16 mouse cellular contexts compared by ENCODE assay signal in the genomic region with DNA sequence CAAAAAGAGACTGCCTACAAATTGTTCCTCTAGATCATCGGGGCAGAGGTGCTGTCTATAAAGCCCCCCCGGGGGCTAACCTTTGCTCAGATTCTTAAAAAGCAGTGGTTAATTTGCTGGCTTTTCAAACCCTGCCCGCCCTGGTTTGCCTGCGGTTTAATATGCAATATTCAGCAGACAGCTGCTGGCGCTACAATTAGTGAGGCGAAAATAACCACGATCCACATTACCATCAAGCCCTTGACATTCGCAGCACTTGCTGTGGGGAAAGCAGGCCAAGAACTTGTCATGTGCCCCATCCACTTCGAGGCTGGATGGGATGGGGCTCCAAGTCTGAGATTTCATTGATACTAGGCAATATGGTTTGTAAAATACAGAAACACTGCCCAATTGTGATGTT. TPM values are rescaled to one million over a fixed set of nuclear protein-coding genes. Genes with fewer than 3 reads are reported as not detected.
DNase-seq lines count a peak whose midpoint lies in the region; ATAC-seq lines count a peak whose summit lies in the region.
"Had no signal": no experiment of that assay in that cellular context is flagged by ENCODE, and none has a peak within 500 bp of the region (broad histone marks: within the 10 kb centered on the region; RNA-seq: fewer than 3 reads in every experiment).

No protein-coding gene starts in this region.

- H3K4me3 ChIP-seq in forebrain, embryonic 15.5 days, result no peak overlapping the region
- H3K4me3 ChIP-seq in neural tube, embryonic 15.5 days (replicated peaks), result no peak overlapping the region
- no peak overlapping the region for H3K4me3 ChIP-seq in heart, embryonic 12.5 days
- H3K4me3 ChIP-seq: erythroblast, embryonic 14.5 days; heart, adult 2 months; limb, embryonic 12.5 days had no signal

- H3K27ac ChIP-seq in forebrain, embryonic 15.5 days (replicated peaks), result peak overlapping the region; percentile 89
- 0 out of 2 replicates have a peak overlapping the region, but pooled peaks have one; percentile 28 for H3K27ac ChIP-seq in neural tube, embryonic 15.5 days (replicated peaks)
- H3K27ac ChIP-seq in heart, embryonic 12.5 days (ENCODE audit: poor library complexity, severe bottlenecking), result no peak overlapping the region
- H3K27ac ChIP-seq: heart, adult 2 months; kidney, postnatal 0 days; liver, embryonic 14.5 days had no signal

- H3K27me3 ChIP-seq in forebrain, embryonic 15.5 days, result no peaks in the 10 kb centered on the region
- H3K27me3 ChIP-seq in neural tube, embryonic 15.5 days (replicated peaks), result no peaks in the 10 kb centered on the region
- H3K27me3 ChIP-seq in heart, embryonic 12.5 days (replicated peaks), result no peaks in the 10 kb centered on the region
- H3K27me3 ChIP-seq: limb, embryonic 12.5 days had no signal

- peaks cover 11% of the 10 kb centered on the region for H3K36me3 ChIP-seq in forebrain, embryonic 15.5 days
- H3K36me3 ChIP-seq in neural tube, embryonic 15.5 days, result no peaks in the 10 kb centered on the region
- peaks cover 57% of the 10 kb centered on the region for H3K36me3 ChIP-seq in heart, embryonic 12.5 days

- H3K9ac ChIP-seq in forebrain, embryonic 15.5 days (replicated peaks), result no peak overlapping the region
- no peak overlapping the region for H3K9ac ChIP-seq in neural tube, embryonic 15.5 days (replicated peaks)
- H3K9ac ChIP-seq in heart, embryonic 12.5 days, result no peak overlapping the region
- H3K9ac ChIP-seq: limb, embryonic 12.5 days; liver, embryonic 14.5 days had no signal

- intact Hi-C loops in left cerebral cortex, postnatal 4 days (cut with DNase I), result no loop called here

- peak; percentile 24 to 28 for DNase-seq in cerebellum, postnatal 14 days
- DNase-seq in cerebellum, postnatal 25 days, result no peak
- DNase-seq in left cerebral cortex, postnatal 4 days, result peak; percentile 49
- no peak for DNase-seq in left cerebral cortex, adult 11 months (ENCODE audit: low spot score)
- no peak for DNase-seq in urinary bladder, postnatal 4 days (ENCODE audit: low spot score in 2 of 2)
- DNase-seq: heart, adult 2 months; lung, postnatal 10 days; right cerebral cortex, postnatal 4 days had no signal

- H3K9me3 ChIP-seq in forebrain, embryonic 15.5 days, result no peaks in the 10 kb centered on the region
- H3K9me3 ChIP-seq in neural tube, embryonic 15.5 days (replicated peaks), result no peaks in the 10 kb centered on the region
- H3K9me3 ChIP-seq in heart, embryonic 12.5 days (replicated peaks), result no peaks in the 10 kb centered on the region
- H3K9me3 ChIP-seq: limb, embryonic 12.5 days had no signal

- WGBS in forebrain, embryonic 15.5 days, result 21% methylated on average over 9 of the region's 9 CpGs
- WGBS in neural tube, embryonic 15.5 days, result 50% methylated on average over 9 of the region's 9 CpGs
- 87% methylated on average over 9 of the region's 9 CpGs for WGBS in heart, embryonic 12.5 days

- peak; percentile 58 for ATAC-seq in forebrain, embryonic 15.5 days (replicated peaks)
- ATAC-seq in neural tube, embryonic 15.5 days (ENCODE audit: low FRiP score), result no peak
- no peak for ATAC-seq in heart, embryonic 12.5 days (ENCODE audit: insufficient number of reproducible peaks, low FRiP score)
- ATAC-seq: intestine, embryonic 16.5 days had no signal

- no peak overlapping the region for H3K4me2 ChIP-seq in forebrain, embryonic 15.5 days (replicated peaks)
- H3K4me2 ChIP-seq in neural tube, embryonic 15.5 days, result no peak overlapping the region
- no peak overlapping the region for H3K4me2 ChIP-seq in heart, embryonic 12.5 days
- H3K4me2 ChIP-seq: limb, embryonic 12.5 days had no signal

- peaks cover 64% of the 10 kb centered on the region for H3K4me1 ChIP-seq in forebrain, embryonic 15.5 days
- peaks cover 37% of the 10 kb centered on the region for H3K4me1 ChIP-seq in neural tube, embryonic 15.5 days
- peaks cover 17% of the 10 kb centered on the region for H3K4me1 ChIP-seq in heart, embryonic 12.5 days (replicated peaks)
- H3K4me1 ChIP-seq: limb, embryonic 12.5 days had no signal

RNA-seq across cellular contexts. Expression of gene Fam210b, which starts 7.9 kb away (rescaled TPM):
- 10 to 100 TPM; 20.7 to 22.8 TPM for total RNA-seq in left cerebral cortex, postnatal 4 days (2021)
- 75.9 and 76.8 TPM in 2 replicates for polyA plus RNA-seq in forebrain, embryonic 15.5 days (2015; fragmentation: Nextera tagmentation; extraction: Ambion mirVana)
- 18.7 and 19.5 TPM in 2 replicates for polyA plus RNA-seq in neural tube, embryonic 15.5 days (2015; fragmentation: Nextera tagmentation; extraction: Ambion mirVana)
- 24.3 and 24.5 TPM in 2 replicates for polyA plus RNA-seq in heart, embryonic 12.5 days (2016; fragmentation: Nextera tagmentation; extraction: Ambion mirVana)

RNA-seq across cellular contexts. Expression of gene Aurka, which starts 17.1 kb away (rescaled TPM):
- total RNA-seq in left cerebral cortex, postnatal 4 days (2021), result 1 to 10 TPM; 4.7 to 6.8 TPM
- 47.7 and 55.4 TPM in 2 replicates for polyA plus RNA-seq in forebrain, embryonic 15.5 days (2015; fragmentation: Nextera tagmentation; extraction: Ambion mirVana)
- 11.7 and 34.1 TPM in 2 replicates for polyA plus RNA-seq in neural tube, embryonic 15.5 days (2015; fragmentation: Nextera tagmentation; extraction: Ambion mirVana)
- 102 and 106 TPM in 2 replicates for polyA plus RNA-seq in heart, embryonic 12.5 days (2016; fragmentation: Nextera tagmentation; extraction: Ambion mirVana)

RNA-seq across cellular contexts. Expression of gene Cstf1, which starts 17.3 kb away (rescaled TPM):
- total RNA-seq in left cerebral cortex, postnatal 4 days (2021), result 10 to 100 TPM; 26.5 to 29.8 TPM
- 30.8 and 35.8 TPM in 2 replicates for polyA plus RNA-seq in forebrain, embryonic 15.5 days (2015; fragmentation: Nextera tagmentation; extraction: Ambion mirVana)
- polyA plus RNA-seq in neural tube, embryonic 15.5 days (2015; fragmentation: Nextera tagmentation; extraction: Ambion mirVana), result 22.4 and 27.5 TPM in 2 replicates
- polyA plus RNA-seq in heart, embryonic 12.5 days (2016; fragmentation: Nextera tagmentation; extraction: Ambion mirVana), result 34.6 and 35.2 TPM in 2 replicates

RNA-seq across cellular contexts. Expression of gene Cass4, which starts 40.4 kb away (rescaled TPM):
- total RNA-seq in left cerebral cortex, postnatal 4 days (2021), result under 1 TPM; 0.16 to 0.24 TPM
- 0.05 and 0.09 TPM in 2 replicates for polyA plus RNA-seq in forebrain, embryonic 15.5 days (2015; fragmentation: Nextera tagmentation; extraction: Ambion mirVana)
- 0.17 and 1.1 TPM in 2 replicates for polyA plus RNA-seq in neural tube, embryonic 15.5 days (2015; fragmentation: Nextera tagmentation; extraction: Ambion mirVana)
- polyA plus RNA-seq in heart, embryonic 12.5 days (2016; fragmentation: Nextera tagmentation; extraction: Ambion mirVana), result 0.28 and 0.36 TPM in 2 replicates
- polyA plus RNA-seq: erythroblast, embryonic 14.5 days had no signal

Comparison
In these comparisons a context has a peak if more than half of its experiments do, and no peak if none do; other contexts are left out.
1. DNase-seq: peak in cerebellum, postnatal 14 days (2 of 2) and left cerebral cortex, postnatal 4 days (single experiment); none in cerebellum, postnatal 25 days (0 of 2), left cerebral cortex, adult 11 months (single experiment) and urinary bladder, postnatal 4 days (0 of 2).